8 mouse cellular contexts compared by ENCODE assay signal in genomic region chr7:142388198-142388597, GRCm38 (mm10). TPM values are rescaled to one million over a fixed set of nuclear protein-coding genes. Genes with fewer than 3 reads are reported as not detected.
DNase-seq lines count a peak whose midpoint lies in the region; ATAC-seq and TF ChIP-seq lines count a peak whose summit lies in the region.

No protein-coding gene starts in this region.

- peak overlapping the region; percentile 90 for H3K4me2 ChIP-seq in embryonic facial prominence, embryonic 13.5 days
- peak overlapping the region; percentile 89 for H3K4me2 ChIP-seq in intestine, embryonic 14.5 days (ENCODE audit: low read length)
- H3K4me2 ChIP-seq in midbrain, postnatal 0 days (ENCODE audit: low read depth, low read length, poor library complexity, severe bottlenecking), result peak overlapping the region; percentile 92

- ATAC-seq in embryonic facial prominence, embryonic 13.5 days (ENCODE audit: insufficient number of reproducible peaks, insufficient read depth, low FRiP score, low TSS enrichment, low read depth), result no peak
- peak; percentile 32; the same call in 1 of the 2 replicates for ATAC-seq in intestine, embryonic 14.5 days (replicated peaks; ENCODE audit: low FRiP score, low TSS enrichment, low read depth)
- ATAC-seq in midbrain, postnatal 0 days (ENCODE audit: low FRiP score), result no peak; the same call in 1 of the 2 replicates

- DNase-seq in left cerebral cortex, adult 2 months (ENCODE audit: extremely low spot score in 1 of 2, low spot score in 2 of 2), result no peak
- DNase-seq in left cerebral cortex, adult 11 months (ENCODE audit: low spot score), result no peak
- DNase-seq in intestine, embryonic 14.5 days (ENCODE audit: low spot score), result no peak
- DNase-seq in midbrain, postnatal 0 days (ENCODE audit: low spot score), result no peak
- no peak for DNase-seq in left cerebral cortex, adult 9 months (ENCODE audit: low spot score in 2 of 2)
- no peak for DNase-seq in ovary, adult 18-20 months (ENCODE audit: low spot score)
- DNase-seq in yolk sac, embryonic 10.5 days (ENCODE audit: low spot score), result no peak

- H3K27me3 ChIP-seq in embryonic facial prominence, embryonic 13.5 days, result no peaks in the 10 kb centered on the region
- no peaks in the 10 kb centered on the region for H3K27me3 ChIP-seq in intestine, embryonic 14.5 days (replicated peaks; ENCODE audit: control insufficient read depth, insufficient read depth, low read length)
- H3K27me3 ChIP-seq in midbrain, postnatal 0 days (ENCODE audit: insufficient read depth, low read length), result no peaks in the 10 kb centered on the region

- no peaks in the 10 kb centered on the region for H3K9me3 ChIP-seq in embryonic facial prominence, embryonic 13.5 days
- H3K9me3 ChIP-seq in intestine, embryonic 14.5 days (ENCODE audit: control insufficient read depth, low read length), result no peaks in the 10 kb centered on the region
- H3K9me3 ChIP-seq in midbrain, postnatal 0 days (ENCODE audit: low read length), result no peaks in the 10 kb centered on the region

- peak overlapping the region; percentile 100 for H3K4me3 ChIP-seq in left cerebral cortex, adult 2 months
- peak overlapping the region; percentile 83 for H3K4me3 ChIP-seq in embryonic facial prominence, embryonic 13.5 days
- H3K4me3 ChIP-seq in intestine, embryonic 14.5 days (ENCODE audit: low read depth, low read length), result peak overlapping the region; percentile 96
- H3K4me3 ChIP-seq in midbrain, postnatal 0 days (ENCODE audit: low read depth, low read length), result peak overlapping the region; percentile 83

- no peak overlapping the region for H3K9ac ChIP-seq in embryonic facial prominence, embryonic 13.5 days
- H3K9ac ChIP-seq in intestine, embryonic 14.5 days (ENCODE audit: low read length), result no peak overlapping the region
- H3K9ac ChIP-seq in midbrain, postnatal 0 days (replicated peaks; ENCODE audit: low read length, poor library complexity, severe bottlenecking), result peak overlapping the region; percentile 50

- H3K36me3 ChIP-seq in embryonic facial prominence, embryonic 13.5 days, result peaks cover 24% of the 10 kb centered on the region
- peaks cover 23% of the 10 kb centered on the region for H3K36me3 ChIP-seq in intestine, embryonic 14.5 days (ENCODE audit: control insufficient read depth, insufficient read depth, low read length)
- peaks cover 16% of the 10 kb centered on the region for H3K36me3 ChIP-seq in midbrain, postnatal 0 days (ENCODE audit: insufficient read depth, low read length)

- peak overlapping the region; percentile 88 for H3K27ac ChIP-seq in left cerebral cortex, adult 2 months
- H3K27ac ChIP-seq in embryonic facial prominence, embryonic 13.5 days, result peak overlapping the region; percentile 66
- H3K27ac ChIP-seq in intestine, embryonic 14.5 days (ENCODE audit: low read depth), result peak overlapping the region; percentile 73; the same call in 1 of the 2 replicates
- peak overlapping the region; percentile 62 for H3K27ac ChIP-seq in midbrain, postnatal 0 days (ENCODE audit: low read depth, low read length)

- no peak for TF ChIP-seq CTCF in left cerebral cortex, adult 2 months (IDR thresholded peaks at IDR 0.05)
- no peak for TF ChIP-seq CTCF in midbrain, postnatal 0 days (IDR thresholded peaks at IDR 0.05)

- WGBS in embryonic facial prominence, embryonic 13.5 days, result 91% methylated on average over 1 of the region's 1 CpGs
- WGBS in intestine, embryonic 14.5 days, result 89% methylated on average over 1 of the region's 1 CpGs
- 96% methylated on average over 1 of the region's 1 CpGs for WGBS in midbrain, postnatal 0 days

- peaks cover 18% of the 10 kb centered on the region for H3K4me1 ChIP-seq in embryonic facial prominence, embryonic 13.5 days
- H3K4me1 ChIP-seq in intestine, embryonic 14.5 days (replicated peaks; ENCODE audit: control insufficient read depth, insufficient read depth, low read length), result peaks cover 13% of the 10 kb centered on the region
- peaks cover 12% of the 10 kb centered on the region for H3K4me1 ChIP-seq in midbrain, postnatal 0 days (ENCODE audit: insufficient read depth, low read length)

- intact Hi-C loops in left cerebral cortex, adult 2 months (cut with DNase I), result no loop called here

RNA-seq across cellular contexts. Expression of gene Ctsd, which starts 0.4 kb away (rescaled TPM):
- 100 to 1,000 TPM; 304 TPM for total RNA-seq in left cerebral cortex, adult 2 months (2021)
- polyA plus RNA-seq in embryonic facial prominence, embryonic 13.5 days (2015; fragmentation: Nextera tagmentation; extraction: Ambion mirVana), result 210 and 222 TPM in 2 replicates
- 245 and 248 TPM in 2 replicates for polyA plus RNA-seq in intestine, embryonic 14.5 days (2014; fragmentation: Nextera tagmentation; extraction: Ambion mirVana)
- total RNA-seq in midbrain, postnatal 0 days (2014; rRNA removed), result 520 and 652 TPM in 2 replicates
- 320 and 345 TPM in 2 replicates for polyA plus RNA-seq in midbrain, postnatal 0 days (2015; fragmentation: Nextera tagmentation; extraction: Ambion mirVana)

RNA-seq across cellular contexts. Expression of gene Gm49369, which starts 5.7 kb away (rescaled TPM):
- 1 to 10 TPM; 4.3 to 4.5 TPM for total RNA-seq in left cerebral cortex, adult 2 months (2021)
- not detected in 2 replicates for polyA plus RNA-seq in embryonic facial prominence, embryonic 13.5 days (2015; fragmentation: Nextera tagmentation; extraction: Ambion mirVana)
- 0.54 TPM in 1 of 2 replicates, not detected in the other for polyA plus RNA-seq in intestine, embryonic 14.5 days (2014; fragmentation: Nextera tagmentation; extraction: Ambion mirVana)
- 3.3 TPM in 1 of 2 replicates, not detected in the other for total RNA-seq in midbrain, postnatal 0 days (2014; rRNA removed)
- polyA plus RNA-seq in midbrain, postnatal 0 days (2015; fragmentation: Nextera tagmentation; extraction: Ambion mirVana), result not detected in 2 replicates

RNA-seq across cellular contexts. Expression of gene Ifitm10, which starts 14.6 kb away (rescaled TPM):
- 10 to 100 TPM; 31.4 to 36.1 TPM for total RNA-seq in left cerebral cortex, adult 2 months (2021)
- 2.5 and 3.3 TPM in 2 replicates for polyA plus RNA-seq in embryonic facial prominence, embryonic 13.5 days (2015; fragmentation: Nextera tagmentation; extraction: Ambion mirVana)
- polyA plus RNA-seq in intestine, embryonic 14.5 days (2014; fragmentation: Nextera tagmentation; extraction: Ambion mirVana), result 1.7 and 2.1 TPM in 2 replicates
- 16.4 and 21.8 TPM in 2 replicates for total RNA-seq in midbrain, postnatal 0 days (2014; rRNA removed)
- 20.8 and 23.5 TPM in 2 replicates for polyA plus RNA-seq in midbrain, postnatal 0 days (2015; fragmentation: Nextera tagmentation; extraction: Ambion mirVana)

RNA-seq across cellular contexts. Expression of gene Syt8, which starts 46.5 kb away (rescaled TPM):
- not detected for total RNA-seq in left cerebral cortex, adult 2 months (2021)
- polyA plus RNA-seq in embryonic facial prominence, embryonic 13.5 days (2015; fragmentation: Nextera tagmentation; extraction: Ambion mirVana), result 0.37 and 0.66 TPM in 2 replicates
- polyA plus RNA-seq in intestine, embryonic 14.5 days (2014; fragmentation: Nextera tagmentation; extraction: Ambion mirVana), result 1.6 and 3.8 TPM in 2 replicates
- total RNA-seq in midbrain, postnatal 0 days (2014; rRNA removed), result not detected in 2 replicates
- not detected in 2 replicates for polyA plus RNA-seq in midbrain, postnatal 0 days (2015; fragmentation: Nextera tagmentation; extraction: Ambion mirVana)

RNA-seq across cellular contexts. Expression of gene Tnni2, which starts 53.4 kb away (rescaled TPM):
- total RNA-seq in left cerebral cortex, adult 2 months (2021), result under 1 TPM in 1 of 2 experiments, not detected in 1; 0.50 TPM
- polyA plus RNA-seq in embryonic facial prominence, embryonic 13.5 days (2015; fragmentation: Nextera tagmentation; extraction: Ambion mirVana), result 7.7 and 8.4 TPM in 2 replicates
- 1.7 and 3.2 TPM in 2 replicates for polyA plus RNA-seq in intestine, embryonic 14.5 days (2014; fragmentation: Nextera tagmentation; extraction: Ambion mirVana)
- total RNA-seq in midbrain, postnatal 0 days (2014; rRNA removed), result not detected in 2 replicates
- polyA plus RNA-seq in midbrain, postnatal 0 days (2015; fragmentation: Nextera tagmentation; extraction: Ambion mirVana), result 0.46 and 0.56 TPM in 2 replicates
